Mouse (Mus musculus): ENCODE results near the gene Pkd2. TPM values are rescaled to one million over a fixed set of nuclear protein-coding genes. Genes with fewer than 3 reads are reported as not detected.
A peak's percentile ranks its signal among the peaks of the same experiment; 100 is the strongest.

Pkd2 gene
- polyA plus RNA-seq (2015; fragmentation: Nextera tagmentation; extraction: Ambion mirVana) = 5.5 and 6.4 TPM in 2 replicates

DNA sequence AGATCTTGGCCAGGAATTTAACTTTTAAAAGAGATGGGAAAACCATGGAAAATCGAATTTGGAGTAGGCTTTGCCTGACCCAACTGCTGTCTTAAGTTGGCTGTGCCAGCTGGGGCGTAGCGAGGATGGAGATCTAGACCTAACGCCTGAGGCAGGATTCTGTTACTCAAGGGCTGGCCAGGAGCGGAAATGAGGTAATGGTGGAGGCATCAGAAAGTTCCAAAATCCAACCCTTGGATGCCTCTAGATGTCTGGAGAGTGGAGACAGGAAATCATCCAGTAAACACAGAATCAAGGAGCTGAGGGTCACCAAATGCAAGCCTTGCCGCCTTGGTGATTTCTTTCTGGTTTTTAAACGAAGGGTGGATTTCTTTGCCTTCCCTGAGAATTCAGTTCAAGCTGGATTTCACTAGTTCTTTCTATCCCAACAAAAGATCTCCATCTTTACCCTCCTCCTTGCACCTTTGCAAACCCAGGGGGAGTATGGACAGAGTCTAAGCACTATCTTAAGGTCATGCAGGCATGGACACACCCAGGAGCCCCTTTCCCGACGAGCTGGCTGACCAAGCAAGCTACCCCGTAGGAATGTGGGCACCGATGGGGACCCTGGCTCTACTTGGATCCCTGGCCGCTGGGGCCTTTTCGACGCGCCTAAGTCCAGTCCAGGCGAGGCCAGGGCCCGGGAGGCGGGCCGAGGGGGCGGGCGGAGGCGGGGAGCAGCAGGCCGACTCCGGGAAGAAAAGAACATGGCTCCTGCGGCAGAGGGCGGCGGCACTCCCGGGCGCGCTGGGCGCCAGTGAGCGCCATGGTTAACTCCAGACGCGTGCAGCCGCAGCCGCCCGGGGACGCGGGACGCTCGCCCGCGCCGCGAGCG lies at the start of gene Pkd2:
Gene Pkd2, plus strand, starts transcription at position 619 of the 874 bp plus-strand sequence.
- Histone ChIP-seq H3K9ac (ENCODE audit: low read length) (peak within 1 kb of the TSS; percentile 91), H3K4me1 (replicated peaks; ENCODE audit: control insufficient read depth, insufficient read depth) (no peaks in the 10 kb centered on the region), H3K27me3 (ENCODE audit: control insufficient read depth, insufficient read depth, low read length) (no peaks in the 10 kb centered on the region), H3K36me3 (ENCODE audit: control insufficient read depth, insufficient read depth, low read length) (peaks cover 3% of the 10 kb centered on the region; the same call in 1 of the 2 replicates), H3K4me3 (ENCODE audit: low read depth, low read length) (peak within 1 kb of the TSS; percentile 73), H3K27ac (replicated peaks) (peak within 1 kb of the TSS; percentile 95), H3K9me3 (ENCODE audit: control insufficient read depth, low read length) (no peaks in the 10 kb centered on the region), H3K4me2 (replicated peaks; ENCODE audit: low read depth) (peak within 1 kb of the TSS; percentile 85)
- DNase-seq (ENCODE audit: low spot score) (peak; percentile 89), ATAC-seq (ENCODE audit: low FRiP score, low TSS enrichment) (peak; percentile 86)
- 10% methylated on average over 28 of the region's 46 CpGs for WGBS
- TF ChIP-seq CTCF (IDR thresholded peaks at IDR 0.05; ENCODE audit: low read depth) (0 out of 2 replicates have a peak, but pooled peaks have one; percentile 6), EP300 (optimal IDR thresholded peaks at IDR 0.05) (no peak)

DNA sequence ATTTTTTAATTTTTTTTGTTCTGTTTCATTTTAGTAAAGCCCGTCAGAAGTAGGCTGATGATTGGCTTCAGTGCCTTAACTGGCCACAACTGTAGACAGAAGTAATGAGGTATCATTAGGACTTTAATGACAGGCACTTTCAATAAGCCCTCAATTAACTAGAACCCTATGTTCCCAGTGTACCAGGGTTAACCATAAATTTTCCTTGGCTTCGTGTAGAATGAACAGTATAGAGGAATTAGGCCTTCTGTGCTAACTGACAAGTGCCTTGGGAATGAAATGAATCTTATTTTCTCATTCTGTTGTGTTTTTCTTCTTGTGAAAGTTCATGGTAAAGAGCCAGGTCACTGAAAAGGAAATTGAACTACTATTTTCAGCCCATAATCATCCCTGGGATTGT lies 43.3 kb upstream of the Pkd2 start:
- Histone ChIP-seq H3K4me2 (replicated peaks; ENCODE audit: low read depth) (no peak overlapping the region), H3K4me1 (replicated peaks; ENCODE audit: control insufficient read depth, insufficient read depth) (no peaks in the 10 kb centered on the region)

DNA sequence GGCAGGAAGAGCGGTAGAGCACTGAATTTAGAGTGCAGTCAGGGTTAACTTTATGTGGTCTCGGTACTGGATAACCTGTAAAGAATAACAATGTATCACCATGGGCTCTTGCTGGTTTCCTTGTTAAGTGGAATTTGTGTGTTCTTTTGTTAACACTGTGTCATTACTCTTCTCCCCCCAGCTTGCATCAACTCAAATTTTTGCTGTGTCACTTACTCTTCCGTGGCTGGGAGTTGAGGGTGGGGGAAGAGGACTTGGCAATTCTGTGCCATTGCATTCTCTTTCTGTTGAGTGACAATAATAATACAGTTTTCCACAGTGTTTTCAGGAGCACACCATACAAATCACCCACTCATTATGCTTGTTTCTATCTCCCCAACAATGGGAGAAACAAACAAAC lies 42.2 kb upstream of the Pkd2 start:
- Histone ChIP-seq H3K9me3 (ENCODE audit: control insufficient read depth, low read length) (no peaks in the 10 kb centered on the region), H3K4me3 (ENCODE audit: low read depth, low read length) (no peak overlapping the region), H3K27ac (replicated peaks) (no peak overlapping the region), H3K36me3 (ENCODE audit: control insufficient read depth, insufficient read depth, low read length) (no peaks in the 10 kb centered on the region), H3K4me2 (replicated peaks; ENCODE audit: low read depth) (no peak overlapping the region), H3K9ac (ENCODE audit: low read length) (no peak overlapping the region), H3K27me3 (ENCODE audit: control insufficient read depth, insufficient read depth, low read length) (no peaks in the 10 kb centered on the region), H3K4me1 (replicated peaks; ENCODE audit: control insufficient read depth, insufficient read depth) (no peaks in the 10 kb centered on the region)
- no peak for TF ChIP-seq CTCF (IDR thresholded peaks at IDR 0.05; ENCODE audit: low read depth)
- TF ChIP-seq EP300 (optimal IDR thresholded peaks at IDR 0.05) = no peak
- WGBS = 67% methylated on average over 3 of the region's 3 CpGs
- DNase-seq (ENCODE audit: low spot score) = no peak
- ATAC-seq (ENCODE audit: low FRiP score, low TSS enrichment) = no peak

More for the DNA sequence above, 43.3 kb upstream of the Pkd2 start:
- Histone ChIP-seq H3K4me3 (ENCODE audit: low read depth, low read length) (no peak overlapping the region), H3K36me3 (ENCODE audit: control insufficient read depth, insufficient read depth, low read length) (no peaks in the 10 kb centered on the region), H3K27ac (replicated peaks) (no peak overlapping the region), H3K9me3 (ENCODE audit: control insufficient read depth, low read length) (no peaks in the 10 kb centered on the region), H3K27me3 (ENCODE audit: control insufficient read depth, insufficient read depth, low read length) (no peaks in the 10 kb centered on the region), H3K9ac (ENCODE audit: low read length) (no peak overlapping the region)
- no peak for DNase-seq (ENCODE audit: low spot score)
- WGBS = 79% methylated on average over 2 of the region's 2 CpGs
- no peak for ATAC-seq (ENCODE audit: low FRiP score, low TSS enrichment)
- TF ChIP-seq EP300 (optimal IDR thresholded peaks at IDR 0.05) = no peak
- no peak for TF ChIP-seq CTCF (IDR thresholded peaks at IDR 0.05; ENCODE audit: low read depth)

DNA sequence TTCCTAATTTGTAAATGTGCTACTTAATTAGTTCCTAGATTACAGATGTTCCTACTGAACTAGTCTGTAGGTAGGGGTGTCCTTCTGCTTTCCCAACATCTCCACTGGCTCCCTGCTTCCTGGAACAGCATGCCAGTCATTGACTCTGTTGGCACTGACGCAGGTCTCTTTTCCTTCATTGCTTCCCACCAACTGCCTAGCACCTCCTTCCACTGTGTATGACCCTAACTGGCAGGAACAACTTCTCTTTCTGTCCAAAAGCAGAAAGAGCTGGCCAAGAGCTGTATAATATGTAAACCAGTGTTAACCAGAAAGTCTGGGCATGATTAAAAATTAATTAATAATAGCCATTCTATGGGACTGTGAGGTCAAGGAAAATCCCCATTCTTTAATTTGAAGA lies 41.5 kb upstream of the Pkd2 start:
- no peak for TF ChIP-seq EP300 (optimal IDR thresholded peaks at IDR 0.05)
- no peak for TF ChIP-seq CTCF (IDR thresholded peaks at IDR 0.05; ENCODE audit: low read depth)
- no peak for DNase-seq (ENCODE audit: low spot score)
- H3K27ac ChIP-seq (replicated peaks) = no peak overlapping the region
- ATAC-seq (ENCODE audit: low FRiP score, low TSS enrichment) = no peak
- H3K9me3 ChIP-seq (ENCODE audit: control insufficient read depth, low read length) = no peaks in the 10 kb centered on the region
- no peaks in the 10 kb centered on the region for H3K27me3 ChIP-seq (ENCODE audit: control insufficient read depth, insufficient read depth, low read length)
- no peak overlapping the region for H3K4me2 ChIP-seq (replicated peaks; ENCODE audit: low read depth)
- no peaks in the 10 kb centered on the region for H3K36me3 ChIP-seq (ENCODE audit: control insufficient read depth, insufficient read depth, low read length)
- 84% methylated on average over 1 of the region's 1 CpGs for WGBS
- no peak overlapping the region for H3K4me3 ChIP-seq (ENCODE audit: low read depth, low read length)
- no peak overlapping the region for H3K9ac ChIP-seq (ENCODE audit: low read length)
- no peaks in the 10 kb centered on the region for H3K4me1 ChIP-seq (replicated peaks; ENCODE audit: control insufficient read depth, insufficient read depth)

DNA sequence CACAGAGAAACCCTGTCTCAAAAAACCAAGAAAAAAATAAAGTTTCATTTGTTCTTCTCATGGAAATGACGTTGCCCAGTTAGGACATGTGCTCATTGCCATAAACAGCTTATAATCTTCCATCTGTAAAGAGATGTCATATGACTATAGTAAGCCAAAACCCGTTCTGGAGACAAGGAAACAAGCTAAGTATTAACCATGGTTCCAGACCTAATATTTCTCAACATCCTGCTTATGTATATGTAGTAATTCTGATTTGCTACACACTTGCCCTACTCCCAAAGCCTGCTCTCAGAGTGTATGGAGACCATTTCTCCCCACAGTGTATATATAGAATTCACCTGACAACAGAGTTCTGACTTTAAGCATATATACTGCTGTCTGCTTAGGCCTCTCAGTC lies 37.2 kb upstream of the Pkd2 start:
- 64% methylated on average over 2 of the region's 2 CpGs for WGBS
- no peaks in the 10 kb centered on the region for H3K27me3 ChIP-seq (ENCODE audit: control insufficient read depth, insufficient read depth, low read length)
- no peak overlapping the region for H3K4me3 ChIP-seq (ENCODE audit: low read depth, low read length)
- ATAC-seq (ENCODE audit: low FRiP score, low TSS enrichment) (no peak), DNase-seq (ENCODE audit: low spot score) (no peak)
- H3K4me2 ChIP-seq (replicated peaks; ENCODE audit: low read depth) = no peak overlapping the region
- TF ChIP-seq CTCF (IDR thresholded peaks at IDR 0.05; ENCODE audit: low read depth) (no peak), EP300 (optimal IDR thresholded peaks at IDR 0.05) (no peak)
- no peaks in the 10 kb centered on the region for H3K9me3 ChIP-seq (ENCODE audit: control insufficient read depth, low read length)
- H3K9ac ChIP-seq (ENCODE audit: low read length) = no peak overlapping the region
- no peaks in the 10 kb centered on the region for H3K4me1 ChIP-seq (replicated peaks; ENCODE audit: control insufficient read depth, insufficient read depth)
- no peaks in the 10 kb centered on the region for H3K36me3 ChIP-seq (ENCODE audit: control insufficient read depth, insufficient read depth, low read length)
- H3K27ac ChIP-seq (replicated peaks) = no peak overlapping the region

DNA sequence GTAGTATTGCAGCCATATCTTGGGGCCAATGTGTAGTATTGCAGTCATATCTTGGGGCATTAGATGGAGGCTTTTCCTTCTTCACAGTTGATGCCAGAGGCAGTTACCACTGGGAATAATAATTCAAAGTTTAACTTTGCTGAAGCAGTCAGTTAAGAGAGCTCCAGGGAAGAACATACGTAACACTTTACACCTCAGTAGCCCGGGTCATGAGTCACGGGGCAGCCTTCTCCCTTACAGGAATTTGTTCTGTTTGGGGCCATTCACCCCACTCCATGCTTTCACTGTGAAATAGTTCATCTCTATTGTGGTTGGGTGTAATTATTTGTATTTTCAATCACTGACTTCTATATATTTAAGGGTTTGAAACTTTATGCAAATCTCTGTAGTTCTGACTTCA lies 35.4 kb upstream of the Pkd2 start:
- Histone ChIP-seq H3K27me3 (ENCODE audit: control insufficient read depth, insufficient read depth, low read length) (no peaks in the 10 kb centered on the region), H3K36me3 (ENCODE audit: control insufficient read depth, insufficient read depth, low read length) (no peaks in the 10 kb centered on the region), H3K9ac (ENCODE audit: low read length) (no peak overlapping the region), H3K4me2 (replicated peaks; ENCODE audit: low read depth) (no peak overlapping the region), H3K4me3 (ENCODE audit: low read depth, low read length) (no peak overlapping the region), H3K4me1 (replicated peaks; ENCODE audit: control insufficient read depth, insufficient read depth) (no peaks in the 10 kb centered on the region), H3K27ac (replicated peaks) (no peak overlapping the region), H3K9me3 (ENCODE audit: control insufficient read depth, low read length) (no peaks in the 10 kb centered on the region)
- no peak for DNase-seq (ENCODE audit: low spot score)
- no peak for ATAC-seq (ENCODE audit: low FRiP score, low TSS enrichment)
- WGBS = 87% methylated on average over 3 of the region's 3 CpGs
- no peak for TF ChIP-seq EP300 (optimal IDR thresholded peaks at IDR 0.05)
- TF ChIP-seq CTCF (IDR thresholded peaks at IDR 0.05; ENCODE audit: low read depth) = no peak
